In the genomic region with DNA sequence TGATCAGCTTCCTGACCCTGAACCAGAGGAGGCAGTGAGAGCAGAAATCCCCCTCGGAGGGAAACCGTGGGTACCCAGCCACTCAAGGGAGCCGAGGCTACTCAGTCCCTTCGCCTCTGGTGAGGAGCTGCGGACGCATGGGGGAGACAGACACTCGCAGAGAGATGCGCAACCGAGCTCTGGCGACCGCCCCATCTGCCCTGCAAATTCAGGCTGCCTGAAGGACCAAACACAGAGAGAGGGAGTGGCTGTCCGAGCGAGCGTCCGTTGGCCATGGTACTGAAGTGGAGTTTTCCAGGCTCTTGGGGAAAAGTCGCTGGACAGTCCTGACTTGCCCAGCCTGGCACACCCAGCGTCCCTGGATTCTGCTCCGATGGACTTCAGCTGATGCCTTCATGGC, we compare ENCODE assay signal across 8 mouse cellular contexts.
DNase-seq lines count a peak whose midpoint lies in the region; ATAC-seq lines count a peak whose summit lies in the region.

No protein-coding gene starts in this region.

- intact Hi-C loops in left cerebral cortex, postnatal 14 days (cut with DNase I) = loop anchor here (5.0 kb wide), 2 partner anchors 68 to 197 kb away; a partner anchor contains a TSS

- no peak for ATAC-seq in liver, embryonic 11.5 days (replicated peaks; ENCODE audit: low FRiP score)
- ATAC-seq in forebrain, embryonic 14.5 days = no peak; the same call in 1 of the 2 replicates
- no peak; the same call in 1 of the 2 replicates for ATAC-seq in neural tube, embryonic 11.5 days (ENCODE audit: insufficient read depth, low FRiP score, low TSS enrichment)

- no peak overlapping the region for H3K27ac ChIP-seq in liver, embryonic 11.5 days (ENCODE audit: low read depth, low read length)
- no peak overlapping the region for H3K27ac ChIP-seq in forebrain, embryonic 14.5 days (ENCODE audit: low read depth, low read length)
- peak overlapping the region; percentile 42; the same call in 1 of the 2 replicates for H3K27ac ChIP-seq in neural tube, embryonic 11.5 days (ENCODE audit: low read depth, low read length)

- peaks cover 17% of the 10 kb centered on the region for H3K4me1 ChIP-seq in liver, embryonic 11.5 days (replicated peaks; ENCODE audit: control insufficient read depth, insufficient read depth, low read length)
- H3K4me1 ChIP-seq in forebrain, embryonic 14.5 days (ENCODE audit: control insufficient read depth, insufficient read depth, low read length) = no peaks in the 10 kb centered on the region
- peaks cover 6% of the 10 kb centered on the region; the same call in 1 of the 2 replicates for H3K4me1 ChIP-seq in neural tube, embryonic 11.5 days (ENCODE audit: control insufficient read depth, insufficient read depth, low read length)

- H3K4me3 ChIP-seq in liver, embryonic 11.5 days (ENCODE audit: low read depth, low read length) = no peak overlapping the region
- no peak overlapping the region for H3K4me3 ChIP-seq in forebrain, embryonic 14.5 days (ENCODE audit: low read depth, low read length)
- H3K4me3 ChIP-seq in neural tube, embryonic 11.5 days (ENCODE audit: low read depth, low read length) = no peak overlapping the region

- peak; percentile 53 for DNase-seq in liver
- no peak for DNase-seq in liver, embryonic 11.5 days (ENCODE audit: low spot score)
- peak; percentile 68 for DNase-seq in cerebellum, adult 11 months
- peak; percentile 45 for DNase-seq in forebrain, embryonic 14.5 days (ENCODE audit: low spot score)
- DNase-seq in left cerebral cortex, postnatal 14 days (ENCODE audit: low spot score in 2 of 2) = peak; percentile 23 to 48
- DNase-seq in neural tube, embryonic 11.5 days (ENCODE audit: low spot score) = peak; percentile 71
- DNase-seq in T-cell, adult 2 months (ENCODE audit: low spot score) = no peak
- no peak for DNase-seq in urinary bladder, postnatal 4 days (ENCODE audit: low spot score in 2 of 2)

- H3K36me3 ChIP-seq in liver, embryonic 11.5 days (ENCODE audit: control insufficient read depth, insufficient read depth, low read length) = no peaks in the 10 kb centered on the region
- no peaks in the 10 kb centered on the region for H3K36me3 ChIP-seq in forebrain, embryonic 14.5 days (ENCODE audit: control insufficient read depth, insufficient read depth, low read length)
- no peaks in the 10 kb centered on the region for H3K36me3 ChIP-seq in neural tube, embryonic 11.5 days (ENCODE audit: control insufficient read depth, insufficient read depth, low read length)

- H3K9me3 ChIP-seq in liver, embryonic 11.5 days (ENCODE audit: control insufficient read depth, low read length) = no peaks in the 10 kb centered on the region
- no peaks in the 10 kb centered on the region for H3K9me3 ChIP-seq in forebrain, embryonic 14.5 days (replicated peaks; ENCODE audit: control insufficient read depth, low read length)
- H3K9me3 ChIP-seq in neural tube, embryonic 11.5 days (ENCODE audit: control insufficient read depth, low read length) = no peaks in the 10 kb centered on the region

- peaks cover 17% of the 10 kb centered on the region for H3K27me3 ChIP-seq in liver, embryonic 11.5 days (replicated peaks; ENCODE audit: control insufficient read depth, insufficient read depth, low read length)
- H3K27me3 ChIP-seq in forebrain, embryonic 14.5 days (replicated peaks; ENCODE audit: control insufficient read depth, insufficient read depth, low read length) = peaks cover 20% of the 10 kb centered on the region; the same call in 1 of the 2 replicates
- H3K27me3 ChIP-seq in neural tube, embryonic 11.5 days (ENCODE audit: control insufficient read depth, insufficient read depth, low read length) = no peaks in the 10 kb centered on the region

- H3K9ac ChIP-seq in liver, embryonic 11.5 days (ENCODE audit: low read depth, low read length) = no peak overlapping the region
- no peak overlapping the region for H3K9ac ChIP-seq in forebrain, embryonic 14.5 days (ENCODE audit: low read length)
- no peak overlapping the region for H3K9ac ChIP-seq in neural tube, embryonic 11.5 days (ENCODE audit: low read length)

- no peak overlapping the region for H3K4me2 ChIP-seq in liver, embryonic 11.5 days
- no peak overlapping the region for H3K4me2 ChIP-seq in forebrain, embryonic 14.5 days (ENCODE audit: low read length)
- 0 out of 2 replicates have a peak overlapping the region, but pooled peaks have one; percentile 8 for H3K4me2 ChIP-seq in neural tube, embryonic 11.5 days (ENCODE audit: low read depth)

- 5% methylated on average over 18 of the region's 18 CpGs for WGBS in liver, embryonic 11.5 days
- WGBS in forebrain, embryonic 14.5 days = 5% methylated on average over 18 of the region's 18 CpGs
- WGBS in neural tube, embryonic 11.5 days = 4% methylated on average over 18 of the region's 18 CpGs

Comparison
In these comparisons a context has a peak if more than half of its experiments do, and no peak if none do; other contexts are left out.
1. DNase-seq: peak in liver (single experiment), cerebellum, adult 11 months (single experiment), forebrain, embryonic 14.5 days (single experiment), left cerebral cortex, postnatal 14 days (2 of 2) and neural tube, embryonic 11.5 days (single experiment); none in liver, embryonic 11.5 days (single experiment), T-cell, adult 2 months (single experiment) and urinary bladder, postnatal 4 days (0 of 2).